Mouse (Mus musculus): ENCODE data around the gene Olfr538. TPM values are rescaled to one million over a fixed set of nuclear protein-coding genes. Genes with fewer than 3 reads are reported as not detected.

Gene Olfr538
- polyA plus RNA-seq (2012; rRNA removed), result not detected in 2 replicates

GRCm38 (mm10) chr7:140567586-140567985 lies at the start of gene Olfr538:
Gene Olfr538, plus strand, starts transcription at chr7:140567886.

DNA sequence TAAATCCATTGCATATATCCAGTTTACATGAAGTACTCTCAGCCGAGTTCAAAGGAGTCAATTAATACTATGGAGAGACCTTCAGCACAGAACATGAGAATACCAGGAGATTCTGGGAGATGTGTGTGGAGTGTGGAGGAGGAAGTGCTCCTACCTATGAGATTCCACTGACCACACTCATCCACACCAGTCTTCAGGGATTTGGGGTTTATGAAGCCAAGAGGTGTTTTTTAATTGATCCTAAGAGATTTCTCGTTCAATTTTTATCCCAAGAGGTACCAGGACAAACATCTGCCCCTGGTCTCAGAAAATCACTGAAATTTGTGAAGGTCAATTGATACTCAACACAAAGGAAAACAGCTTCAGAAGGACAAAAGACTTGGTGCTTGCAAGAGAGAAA lies 33.3 kb downstream of the Olfr538 start, which contains the start of gene Olfr46:
TSS of gene Olfr46 (plus strand) at position 301 of the 400 bp plus-strand sequence.

Other genes with a start within 250 kb of the Olfr538 start
- gene Olfr525, start 247.0 kb upstream of the Olfr538 start, polyA plus RNA-seq (2012; rRNA removed), result not detected in 2 replicates
- not detected in 2 replicates for gene Olfr527, start 233.9 kb upstream of the Olfr538 start, polyA plus RNA-seq (2012; rRNA removed)
- gene Olfr60, start 206.2 kb upstream of the Olfr538 start, polyA plus RNA-seq (2012; rRNA removed), result not detected in 2 replicates
- gene Olfr530, start 191.6 kb upstream of the Olfr538 start, polyA plus RNA-seq (2012; rRNA removed), result not detected in 2 replicates
- gene Olfr531, start 165.0 kb upstream of the Olfr538 start, polyA plus RNA-seq (2012; rRNA removed), result not detected in 2 replicates
- gene Olfr532, start 146.2 kb upstream of the Olfr538 start, polyA plus RNA-seq (2012; rRNA removed), result not detected in 2 replicates
- not detected in 2 replicates for gene Olfr533, start 104.5 kb upstream of the Olfr538 start, polyA plus RNA-seq (2012; rRNA removed)
- gene Olfr535, start 83.7 kb upstream of the Olfr538 start, polyA plus RNA-seq (2012; rRNA removed), result not detected in 2 replicates
- not detected in 2 replicates for gene Olfr536, start 60.5 kb upstream of the Olfr538 start, polyA plus RNA-seq (2012; rRNA removed)
- gene Olfr46, start 33.4 kb downstream of the Olfr538 start, polyA plus RNA-seq (2012; rRNA removed), result not detected in 2 replicates
- not detected in 2 replicates for gene Olfr61, start 61.1 kb downstream of the Olfr538 start, polyA plus RNA-seq (2012; rRNA removed)
- not detected in 2 replicates for gene Olfr53, start 78.6 kb downstream of the Olfr538 start, polyA plus RNA-seq (2012; rRNA removed)
- gene Olfr539, start 92.0 kb downstream of the Olfr538 start, polyA plus RNA-seq (2012; rRNA removed), result not detected in 2 replicates
- gene Olfr45, start 114.1 kb downstream of the Olfr538 start, polyA plus RNA-seq (2012; rRNA removed), result not detected in 2 replicates
- gene Olfr541, start 129.4 kb downstream of the Olfr538 start, polyA plus RNA-seq (2012; rRNA removed), result not detected in 2 replicates
- gene Cyp2e1, start 195.9 kb downstream of the Olfr538 start, polyA plus RNA-seq (2012; rRNA removed), result 0.06 and 0.07 TPM in 2 replicates
- 0.05 and 0.12 TPM in 2 replicates for gene Syce1, start 220.0 kb downstream of the Olfr538 start, polyA plus RNA-seq (2012; rRNA removed)

Data from liver, embryonic 14 days (tissue).